Mouse (Mus musculus): ENCODE results near the gene Gtsf2. TPM values are rescaled to one million over a fixed set of nuclear protein-coding genes. Genes with fewer than 3 reads are reported as not detected.

Gtsf2 gene
- 0.38 and 1.4 TPM in 2 replicates for polyA plus RNA-seq (2012; rRNA removed)

GRCm38 (mm10) chr15:103448369-103448768, at the start of gene Gtsf2:
Gene Gtsf2, minus strand, starts transcription at chr15:103448469.
- Histone ChIP-seq H3K27ac (ENCODE audit: insufficient read depth, low read length) (no peak within 1 kb of the TSS), H3K27me3 (ENCODE audit: control insufficient read depth, insufficient read depth, low read length) (no peaks in the 10 kb centered on the region), H3K4me3 (replicated peaks; ENCODE audit: insufficient read depth, low read depth, low read length) (no peak within 1 kb of the TSS), H3K4me1 (ENCODE audit: control insufficient read depth, insufficient read depth, low read length) (no peaks in the 10 kb centered on the region)
- 26% methylated on average over 3 of the region's 3 CpGs for WGBS
- TF ChIP-seq POLR2A (IDR thresholded peaks at IDR 0.05; ENCODE audit: borderline replicate concordance, insufficient read depth, low read length) (no peak), CTCF (IDR thresholded peaks at IDR 0.05; ENCODE audit: borderline replicate concordance, insufficient read depth, low read depth, low read length) (no peak)
- DNase-seq = no peak

GRCm38 (mm10) chr15:103496204-103497140, 48.2 kb upstream of the Gtsf2 start:
- TF ChIP-seq CTCF (IDR thresholded peaks at IDR 0.05; ENCODE audit: borderline replicate concordance, insufficient read depth, low read depth, low read length) (no peak), POLR2A (IDR thresholded peaks at IDR 0.05; ENCODE audit: borderline replicate concordance, insufficient read depth, low read length) (no peak)
- Histone ChIP-seq H3K4me3 (replicated peaks; ENCODE audit: insufficient read depth, low read depth, low read length) (no peak overlapping the region), H3K27me3 (ENCODE audit: control insufficient read depth, insufficient read depth, low read length) (no peaks in the 10 kb centered on the region), H3K4me1 (ENCODE audit: control insufficient read depth, insufficient read depth, low read length) (no peaks in the 10 kb centered on the region), H3K27ac (ENCODE audit: insufficient read depth, low read length) (no peak overlapping the region)
- 90% methylated on average over 10 of the region's 10 CpGs for WGBS
- DNase-seq = no peak

- H3K4me1 ChIP-seq (ENCODE audit: control insufficient read depth, insufficient read depth, low read length) = no peaks in the 10 kb centered on the region
- DNase-seq = no peak
- TF ChIP-seq POLR2A (IDR thresholded peaks at IDR 0.05; ENCODE audit: borderline replicate concordance, insufficient read depth, low read length) (no peak), CTCF (IDR thresholded peaks at IDR 0.05; ENCODE audit: borderline replicate concordance, insufficient read depth, low read depth, low read length) (no peak)
- no peak overlapping the region for H3K4me3 ChIP-seq (replicated peaks; ENCODE audit: insufficient read depth, low read depth, low read length)
- 62% methylated on average over 4 of the region's 4 CpGs for WGBS
- H3K27ac ChIP-seq (ENCODE audit: insufficient read depth, low read length) = no peak overlapping the region
- no peaks in the 10 kb centered on the region for H3K27me3 ChIP-seq (ENCODE audit: control insufficient read depth, insufficient read depth, low read length)
Observed at GRCm38 (mm10) chr15:103488336-103488735, 40.1 kb upstream of the Gtsf2 start.

- WGBS = 81% methylated on average over 1 of the region's 1 CpGs
- H3K27me3 ChIP-seq (ENCODE audit: control insufficient read depth, insufficient read depth, low read length) = no peaks in the 10 kb centered on the region
- TF ChIP-seq CTCF (IDR thresholded peaks at IDR 0.05; ENCODE audit: borderline replicate concordance, insufficient read depth, low read depth, low read length) (no peak), POLR2A (IDR thresholded peaks at IDR 0.05; ENCODE audit: borderline replicate concordance, insufficient read depth, low read length) (no peak)
Observed at GRCm38 (mm10) chr15:103486658-103487057, 38.4 kb upstream of the Gtsf2 start.

GRCm38 (mm10) chr15:103485106-103485505, 36.8 kb upstream of the Gtsf2 start:
- TF ChIP-seq CTCF (IDR thresholded peaks at IDR 0.05; ENCODE audit: borderline replicate concordance, insufficient read depth, low read depth, low read length) = no peak
- no peak for TF ChIP-seq POLR2A (IDR thresholded peaks at IDR 0.05; ENCODE audit: borderline replicate concordance, insufficient read depth, low read length)
- Histone ChIP-seq H3K27ac (ENCODE audit: insufficient read depth, low read length) (no peak overlapping the region), H3K4me1 (ENCODE audit: control insufficient read depth, insufficient read depth, low read length) (no peaks in the 10 kb centered on the region), H3K27me3 (ENCODE audit: control insufficient read depth, insufficient read depth, low read length) (no peaks in the 10 kb centered on the region), H3K4me3 (replicated peaks; ENCODE audit: insufficient read depth, low read depth, low read length) (no peak overlapping the region)
- WGBS = 55% methylated on average over 3 of the region's 3 CpGs
- DNase-seq = no peak

More at GRCm38 (mm10) chr15:103486658-103487057, 38.4 kb upstream of the Gtsf2 start:
- H3K4me3 ChIP-seq (replicated peaks; ENCODE audit: insufficient read depth, low read depth, low read length) = no peak overlapping the region
- no peaks in the 10 kb centered on the region for H3K4me1 ChIP-seq (ENCODE audit: control insufficient read depth, insufficient read depth, low read length)
- no peak for DNase-seq
- H3K27ac ChIP-seq (ENCODE audit: insufficient read depth, low read length) = no peak overlapping the region

GRCm38 (mm10) chr15:103484490-103484889, 36.2 kb upstream of the Gtsf2 start:
- WGBS = 72% methylated on average over 2 of the region's 2 CpGs

GRCm38 (mm10) chr15:103482488-103482887, 34.2 kb upstream of the Gtsf2 start:
- no peak overlapping the region for H3K4me3 ChIP-seq (replicated peaks; ENCODE audit: insufficient read depth, low read depth, low read length)
- no peaks in the 10 kb centered on the region for H3K27me3 ChIP-seq (ENCODE audit: control insufficient read depth, insufficient read depth, low read length)
- 9% methylated on average over 1 of the region's 1 CpGs for WGBS
- H3K27ac ChIP-seq (ENCODE audit: insufficient read depth, low read length) = no peak overlapping the region
- H3K4me1 ChIP-seq (ENCODE audit: control insufficient read depth, insufficient read depth, low read length) = no peaks in the 10 kb centered on the region
- no peak for DNase-seq
- TF ChIP-seq POLR2A (IDR thresholded peaks at IDR 0.05; ENCODE audit: borderline replicate concordance, insufficient read depth, low read length) (no peak), CTCF (IDR thresholded peaks at IDR 0.05; ENCODE audit: borderline replicate concordance, insufficient read depth, low read depth, low read length) (no peak)

More at GRCm38 (mm10) chr15:103484490-103484889, 36.2 kb upstream of the Gtsf2 start:
- no peak for DNase-seq
- Histone ChIP-seq H3K27ac (ENCODE audit: insufficient read depth, low read length) (no peak overlapping the region), H3K27me3 (ENCODE audit: control insufficient read depth, insufficient read depth, low read length) (no peaks in the 10 kb centered on the region), H3K4me1 (ENCODE audit: control insufficient read depth, insufficient read depth, low read length) (no peaks in the 10 kb centered on the region), H3K4me3 (replicated peaks; ENCODE audit: insufficient read depth, low read depth, low read length) (no peak overlapping the region)
- TF ChIP-seq CTCF (IDR thresholded peaks at IDR 0.05; ENCODE audit: borderline replicate concordance, insufficient read depth, low read depth, low read length) (no peak), POLR2A (IDR thresholded peaks at IDR 0.05; ENCODE audit: borderline replicate concordance, insufficient read depth, low read length) (no peak)

GRCm38 (mm10) chr15:103480129-103480528, 31.9 kb upstream of the Gtsf2 start:
- WGBS = 92% methylated on average over 2 of the region's 2 CpGs
- H3K27me3 ChIP-seq (ENCODE audit: control insufficient read depth, insufficient read depth, low read length) = no peaks in the 10 kb centered on the region; the same call in 1 of the 2 replicates
- no peak for TF ChIP-seq CTCF (IDR thresholded peaks at IDR 0.05; ENCODE audit: borderline replicate concordance, insufficient read depth, low read depth, low read length)
- TF ChIP-seq POLR2A (IDR thresholded peaks at IDR 0.05; ENCODE audit: borderline replicate concordance, insufficient read depth, low read length) = no peak
- no peaks in the 10 kb centered on the region for H3K4me1 ChIP-seq (ENCODE audit: control insufficient read depth, insufficient read depth, low read length)
- no peak overlapping the region for H3K27ac ChIP-seq (ENCODE audit: insufficient read depth, low read length)
- no peak overlapping the region for H3K4me3 ChIP-seq (replicated peaks; ENCODE audit: insufficient read depth, low read depth, low read length)
- no peak for DNase-seq

All from cerebellum, adult 2 months (tissue).